Mouse (Mus musculus) gastrocnemius, adult 8-10 months (tissue): ENCODE measurements around the gene Macrod2. TPM values are rescaled to one million over a fixed set of nuclear protein-coding genes. Genes with fewer than 3 reads are reported as not detected.

Experiments used
- DNase-seq, 2 experiments: peaks; one replicate each; pipeline ENCODE4 v3.0.0; 2022; ENCODE audit warnings: low spot score in 2 of 2
- total RNA-seq, 4 experiments: library from RNA; stranded (reverse); gene quantifications; 2 replicates each; pipeline ENCODE4 v1.2.4; 2022

Macrod2 gene
- total RNA-seq, 4 experiments from 2014 or later: 16.2 to 21.8 (median 19.1) TPM

DNA sequence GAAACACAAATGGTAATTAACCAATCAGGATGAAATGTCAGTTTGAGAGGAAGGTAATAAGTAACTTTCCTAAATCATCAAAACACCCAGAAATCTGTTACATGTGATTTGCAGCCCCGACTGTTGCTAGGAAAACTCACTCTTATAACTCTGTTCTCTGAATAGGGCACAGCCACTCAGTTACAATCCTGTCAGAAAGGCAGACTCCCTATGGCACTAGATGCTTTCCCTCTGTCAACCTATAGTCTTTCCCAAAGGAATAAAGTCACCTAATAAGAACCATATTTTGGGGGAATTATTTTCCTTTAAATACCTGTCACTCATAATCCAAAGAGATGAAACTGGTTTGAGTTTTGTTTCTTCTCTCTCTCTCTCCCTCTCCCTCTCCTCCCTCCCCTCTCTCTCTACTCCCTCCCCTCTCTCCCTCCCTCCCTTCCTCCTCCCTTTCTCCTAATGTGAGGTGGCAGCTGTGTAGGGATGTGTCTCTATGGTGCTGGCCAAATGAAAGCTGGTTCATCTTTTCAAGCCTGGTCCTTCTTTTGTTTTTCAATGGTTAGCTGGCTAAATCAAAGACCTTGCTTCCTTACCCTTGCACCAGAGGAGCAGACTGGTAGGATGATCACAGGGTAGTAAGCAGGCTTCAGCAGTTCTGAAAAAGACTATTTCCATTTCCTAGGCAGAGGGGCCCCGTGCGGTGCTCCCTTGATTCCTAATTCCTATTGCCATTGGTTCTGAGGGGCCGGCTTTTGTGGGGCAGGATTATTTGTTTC is 661.8 kb downstream of the Macrod2 start:
- no peak for DNase-seq

DNA sequence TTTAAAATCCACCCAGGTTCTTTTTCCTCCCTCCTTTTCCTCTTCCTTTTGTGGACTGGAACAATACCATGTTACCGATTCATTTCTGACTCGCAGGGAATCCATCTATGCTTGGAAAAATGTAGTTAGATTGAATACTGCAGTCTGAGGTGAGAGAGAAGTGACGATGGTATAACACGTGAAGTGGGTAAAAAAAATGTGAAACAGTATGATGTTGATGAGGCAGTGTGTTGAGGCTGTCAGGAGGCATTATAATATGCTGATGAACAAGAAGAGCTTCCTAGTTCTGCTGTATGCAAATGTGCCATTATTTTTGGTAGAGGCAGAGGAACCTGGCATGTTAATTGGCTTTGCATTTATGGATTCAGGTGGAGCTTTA is 662.3 kb downstream of the Macrod2 start:
- DNase-seq: no peak

DNA sequence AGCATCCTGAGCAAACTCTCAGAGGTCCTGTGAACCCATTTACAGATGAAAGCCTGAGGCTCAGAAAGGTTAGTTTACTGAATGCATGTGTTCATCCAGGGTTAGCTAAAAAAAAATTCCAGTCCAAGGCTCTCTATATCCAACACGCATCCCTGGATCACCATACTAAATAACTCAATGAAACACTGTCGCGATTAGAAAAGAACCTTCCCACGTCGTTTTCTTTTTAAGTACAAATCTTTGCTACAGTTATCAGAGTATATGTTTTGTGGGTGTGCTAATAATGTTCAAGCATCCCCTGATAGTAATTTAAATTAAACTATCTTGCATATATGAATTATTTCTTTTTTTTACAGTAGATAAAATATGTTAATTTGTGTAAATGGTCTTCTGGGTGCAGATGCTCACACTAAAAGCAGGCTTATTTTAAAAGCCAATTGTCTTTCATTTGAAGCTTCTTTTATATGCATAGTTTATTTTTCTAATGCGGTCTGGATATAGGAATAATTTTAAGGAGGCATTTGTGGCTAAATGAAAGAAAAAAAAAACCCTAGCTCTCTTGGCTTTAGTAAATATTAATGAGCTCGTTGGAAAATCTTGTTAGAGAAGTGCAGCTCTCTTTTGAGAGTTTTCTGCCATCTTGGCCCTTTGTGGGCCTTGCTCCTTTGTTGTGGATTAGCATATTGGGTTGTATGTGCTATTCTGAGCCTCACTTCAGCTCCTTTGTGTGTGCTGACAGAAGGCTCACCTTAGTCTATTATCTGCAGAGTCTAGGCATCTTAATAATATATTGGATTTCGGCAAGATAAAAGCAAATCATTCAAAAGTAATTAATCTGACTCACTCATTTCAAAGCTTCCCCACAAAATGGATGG is 679.1 kb downstream of the Macrod2 start:
- no peak for DNase-seq

DNA sequence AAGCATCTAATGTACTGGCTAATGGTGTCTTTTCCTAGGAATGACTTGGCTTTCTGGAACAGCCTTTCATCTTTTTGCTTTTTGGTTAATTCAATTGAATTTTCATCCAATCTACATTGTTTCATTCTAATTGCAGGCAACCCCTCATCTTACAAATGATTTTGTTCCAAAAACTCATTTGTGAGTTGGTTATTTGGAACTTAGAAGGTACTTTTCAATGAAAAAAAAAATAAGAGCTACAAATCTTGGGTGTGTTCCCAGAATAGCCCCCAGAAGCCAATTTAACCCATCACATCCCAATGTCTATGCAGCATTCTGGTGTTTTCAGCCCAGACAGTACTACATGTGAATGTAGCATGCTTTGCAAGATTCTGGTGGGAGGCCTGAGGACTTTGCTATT is 683.1 kb downstream of the Macrod2 start:
- no peak for DNase-seq

DNA sequence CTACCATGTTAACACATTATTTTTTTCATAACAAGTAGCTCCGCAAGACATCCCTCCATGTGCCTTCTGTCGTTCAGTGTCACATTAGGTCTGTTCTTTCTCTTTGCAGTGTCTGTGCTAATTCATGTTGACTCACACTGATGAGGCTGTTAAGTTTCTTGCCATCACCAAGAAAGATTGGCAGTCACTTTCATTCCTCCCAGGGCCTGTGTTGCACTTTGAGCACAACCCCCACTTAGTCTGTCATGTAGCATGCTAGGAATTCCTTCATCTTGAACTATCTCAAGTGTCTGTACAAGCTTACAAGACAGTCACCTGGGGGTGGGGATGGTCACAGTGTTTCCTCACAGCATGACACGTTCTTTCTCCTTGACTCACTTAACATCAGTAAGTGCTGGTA is 696.2 kb downstream of the Macrod2 start:
- DNase-seq: no peak

DNA sequence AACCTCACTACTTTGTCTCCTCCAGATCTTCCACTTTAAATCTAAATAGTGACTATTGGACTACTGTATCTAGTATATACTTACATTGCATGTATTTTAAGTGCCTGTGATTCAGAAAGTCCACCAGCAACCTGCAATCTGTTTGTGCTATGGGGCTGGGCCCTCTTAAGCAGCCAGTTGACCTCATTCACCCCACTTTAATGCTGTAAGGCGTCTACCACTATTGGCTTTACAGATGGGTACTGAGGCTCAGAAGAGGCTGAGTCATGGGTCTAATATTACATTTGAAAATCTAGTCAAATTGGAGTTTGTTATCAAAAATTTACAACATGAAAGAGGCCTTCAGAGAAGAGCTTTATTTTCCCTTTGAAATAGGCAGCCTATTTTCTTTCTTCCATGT is 722.5 kb downstream of the Macrod2 start:
- DNase-seq: no peak

DNA sequence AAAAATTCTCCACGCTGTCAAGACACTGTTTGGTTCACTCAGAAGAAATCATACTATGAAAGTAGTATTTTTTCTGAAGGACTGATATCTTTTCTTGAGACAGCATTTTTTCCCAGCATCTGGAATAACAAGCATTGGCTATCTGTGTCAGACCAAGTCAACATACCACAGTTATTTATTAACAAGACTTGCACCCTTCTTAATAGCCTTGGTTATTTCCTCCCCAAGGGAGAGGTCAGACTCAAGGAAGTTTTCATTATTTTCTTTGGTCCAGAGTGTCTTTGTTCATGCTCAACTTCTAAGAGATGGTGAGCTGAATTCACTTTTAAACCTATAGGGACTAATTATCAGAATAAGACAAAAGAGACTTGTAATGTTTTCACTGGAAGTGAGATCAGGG is 728.8 kb downstream of the Macrod2 start:
- no peak for DNase-seq

DNA sequence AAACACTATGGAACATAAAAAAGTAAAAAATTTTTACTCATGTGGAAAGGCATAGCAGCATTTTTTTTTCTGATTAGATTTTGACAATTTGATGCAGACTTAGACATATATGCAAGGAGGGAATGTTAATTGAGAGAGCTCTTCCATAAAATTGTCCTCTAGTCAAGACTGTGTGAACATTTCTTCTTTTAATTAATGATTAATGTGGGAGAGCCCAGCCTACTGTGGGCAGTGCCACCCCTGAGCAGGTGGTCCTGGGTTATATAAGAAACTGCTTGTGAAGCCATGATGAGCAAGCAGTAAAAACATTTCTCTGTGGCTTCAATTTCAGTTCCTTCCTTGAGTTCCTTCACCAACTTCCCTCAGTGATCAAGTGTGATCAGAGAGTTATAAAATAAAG is 730.5 kb downstream of the Macrod2 start:
- no peak for DNase-seq

DNA sequence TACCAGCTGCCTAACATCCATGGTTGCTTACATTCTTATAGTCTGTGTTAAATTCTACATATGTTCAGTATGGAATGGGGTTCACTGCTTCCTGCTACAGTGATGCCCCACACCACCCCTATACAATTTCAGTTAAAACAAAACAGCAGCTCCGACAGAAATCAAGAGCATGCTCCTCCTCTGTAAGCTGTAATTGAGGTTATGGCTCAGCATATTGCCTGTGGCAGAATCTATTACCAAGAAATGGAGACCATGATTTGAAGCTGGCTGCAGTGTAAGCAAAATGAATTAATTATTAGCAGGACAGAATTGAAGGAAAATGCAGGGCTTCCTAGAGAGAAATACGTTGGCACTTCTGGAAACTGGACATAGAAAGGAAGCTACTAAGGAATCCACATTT is 747.2 kb downstream of the Macrod2 start:
- no peak for DNase-seq

DNA sequence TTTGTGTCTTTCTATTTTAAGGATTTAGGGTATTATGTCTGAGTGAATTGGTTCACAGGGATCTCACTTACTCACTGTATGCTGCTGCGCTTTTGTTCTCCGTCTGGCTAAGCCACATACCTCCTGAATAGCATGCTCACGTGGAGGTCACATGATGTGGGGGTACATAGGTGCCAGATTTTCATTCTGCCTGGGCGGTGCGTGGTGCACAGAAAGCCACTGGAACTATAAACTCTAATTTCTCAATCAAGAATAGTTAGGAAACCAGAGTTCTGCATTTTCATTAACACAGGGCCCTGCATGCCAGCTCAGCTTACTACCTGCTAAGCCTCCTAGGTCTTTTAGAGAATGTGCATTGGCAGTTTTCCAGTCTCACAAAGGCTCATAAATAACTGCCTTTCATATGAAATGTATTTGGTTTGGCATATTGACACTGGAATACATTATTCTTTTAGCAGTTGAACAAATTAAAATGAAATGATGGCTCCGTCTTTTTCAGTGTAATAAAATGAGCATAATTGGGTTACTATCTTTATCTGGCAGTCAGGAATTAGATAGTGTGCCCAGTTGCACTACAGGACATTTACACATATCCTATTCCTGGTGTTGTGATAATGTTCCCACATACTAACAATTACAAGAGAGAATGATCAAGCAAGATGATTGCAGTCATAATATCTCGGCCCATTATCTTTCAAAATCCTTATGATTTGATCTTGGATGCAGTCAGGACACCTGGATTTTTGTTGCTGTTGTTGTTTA is 757.1 kb downstream of the Macrod2 start:
- DNase-seq: no peak

DNA sequence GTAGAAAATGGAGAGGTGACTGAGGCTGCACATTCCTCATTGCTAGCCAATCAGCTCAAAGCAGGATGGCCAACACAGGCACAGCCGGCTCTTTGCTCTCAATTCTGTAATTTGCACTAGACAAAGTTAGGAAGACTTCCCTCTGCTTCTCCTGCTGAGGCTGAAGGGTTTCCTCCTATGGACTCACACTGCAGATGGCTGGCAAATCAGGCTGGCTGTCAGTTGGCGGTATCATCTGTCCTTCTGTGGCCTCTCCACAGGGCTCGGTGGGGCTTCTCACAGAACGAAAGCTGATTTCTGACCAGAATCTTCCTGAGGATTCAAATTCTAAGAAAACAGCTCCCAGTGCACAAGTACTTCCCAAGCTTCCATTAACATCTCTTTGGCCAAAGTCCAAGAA is 760.9 kb downstream of the Macrod2 start:
- no peak for DNase-seq

DNA sequence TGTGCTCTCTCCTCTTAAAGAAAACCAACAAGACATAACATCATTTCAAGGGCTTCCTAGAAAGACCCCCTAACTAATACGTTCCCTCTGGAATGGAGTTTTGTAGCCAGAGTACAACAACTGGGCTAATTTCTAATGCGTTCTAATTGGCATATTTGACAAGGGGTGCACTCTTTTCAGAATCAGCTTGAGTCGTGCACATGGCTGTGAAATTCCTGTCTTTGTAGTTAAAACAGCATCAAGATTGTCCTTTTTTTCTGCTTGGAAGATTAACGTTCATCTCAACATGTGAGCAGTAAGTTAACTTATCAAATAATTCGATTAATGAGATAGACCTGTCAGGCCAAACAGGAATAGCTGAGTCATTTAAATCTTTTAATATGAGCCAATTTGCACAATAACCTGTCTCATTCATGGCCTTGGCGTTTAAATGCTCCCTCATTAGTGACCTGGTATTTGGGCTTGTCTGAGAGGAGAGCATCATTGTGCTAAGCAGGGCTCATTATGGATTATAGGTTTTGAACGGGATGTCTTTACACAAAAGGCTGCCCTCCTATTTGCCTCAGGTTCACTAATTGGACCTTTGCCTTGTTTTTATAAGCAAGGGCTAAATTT is 762.0 kb downstream of the Macrod2 start:
- DNase-seq: no peak

DNA sequence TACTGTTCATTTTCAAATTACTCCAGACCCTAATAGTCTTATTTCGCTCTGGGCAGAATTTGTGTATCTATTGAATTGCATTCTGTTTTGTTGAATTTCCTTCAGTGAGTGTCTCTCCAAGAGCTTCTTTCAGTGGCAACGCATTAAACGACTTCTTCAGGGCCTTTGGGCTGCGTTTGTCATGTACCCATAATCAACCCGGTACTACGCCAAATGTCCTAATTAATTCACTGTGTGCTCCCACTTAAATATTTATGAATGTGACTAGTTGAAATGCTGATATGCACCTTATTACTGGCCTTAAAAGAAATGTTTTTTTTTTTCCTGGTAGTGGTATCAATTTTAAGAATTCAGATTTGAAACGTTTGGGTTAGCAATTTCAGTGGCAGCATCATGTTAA is 763.1 kb downstream of the Macrod2 start:
- no peak for DNase-seq

DNA sequence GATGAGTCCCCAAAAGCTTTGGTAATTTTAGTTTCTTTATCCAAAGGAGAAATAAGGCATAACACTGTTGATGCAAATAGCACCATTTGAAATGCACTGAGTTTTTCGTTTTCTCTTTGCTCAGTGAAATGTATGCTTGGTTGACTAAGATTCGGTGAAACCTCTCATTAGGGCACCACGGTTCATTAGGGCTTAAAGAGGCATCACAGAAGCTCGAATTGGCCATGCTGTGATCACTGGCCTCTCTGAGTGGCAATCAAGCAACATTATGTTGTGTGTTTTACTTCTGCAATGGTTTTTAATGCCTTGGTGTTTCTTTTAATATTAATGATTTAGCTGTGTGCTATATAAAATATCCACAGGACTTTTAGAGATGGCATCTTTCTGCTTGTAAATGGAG is 768.8 kb downstream of the Macrod2 start:
- no peak for DNase-seq

DNA sequence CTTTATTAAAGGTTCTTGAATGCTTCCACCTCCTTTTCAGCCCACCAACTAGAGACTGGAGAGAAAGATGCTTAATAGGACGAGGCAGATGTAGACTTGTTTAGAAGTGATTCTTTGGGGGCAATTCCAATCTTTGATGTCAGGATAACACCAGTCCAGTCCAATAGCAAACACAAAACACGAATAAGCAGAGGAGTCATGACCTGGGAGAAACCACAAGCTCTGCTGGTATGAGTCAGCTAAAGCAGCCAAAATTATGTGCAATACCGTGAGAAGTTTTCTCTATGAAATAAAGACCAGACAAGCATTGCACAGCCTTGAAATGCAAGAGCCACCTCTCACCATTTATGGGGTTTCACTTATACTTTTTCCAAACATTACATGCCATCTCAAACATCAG is 774.5 kb downstream of the Macrod2 start:
- no peak for DNase-seq

DNA sequence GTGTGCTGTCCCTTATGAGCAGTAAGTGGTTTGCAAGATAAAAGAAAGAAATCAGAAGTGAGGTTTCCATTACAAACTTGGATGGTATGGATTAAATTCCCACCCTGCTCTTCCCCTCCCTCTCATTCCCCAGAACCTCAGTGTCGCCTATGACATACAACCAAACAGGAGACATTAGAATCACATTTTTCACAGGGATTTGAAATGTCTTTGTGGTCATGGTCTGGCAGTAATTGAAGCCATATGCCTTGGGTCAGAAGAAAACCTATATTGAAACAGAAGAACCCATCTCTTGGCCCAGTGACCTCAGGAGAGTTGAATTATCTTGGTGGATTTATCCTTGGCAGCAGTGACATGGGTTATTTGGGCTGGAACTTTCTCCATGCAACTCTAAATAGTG is 778.1 kb downstream of the Macrod2 start:
- no peak for DNase-seq

DNA sequence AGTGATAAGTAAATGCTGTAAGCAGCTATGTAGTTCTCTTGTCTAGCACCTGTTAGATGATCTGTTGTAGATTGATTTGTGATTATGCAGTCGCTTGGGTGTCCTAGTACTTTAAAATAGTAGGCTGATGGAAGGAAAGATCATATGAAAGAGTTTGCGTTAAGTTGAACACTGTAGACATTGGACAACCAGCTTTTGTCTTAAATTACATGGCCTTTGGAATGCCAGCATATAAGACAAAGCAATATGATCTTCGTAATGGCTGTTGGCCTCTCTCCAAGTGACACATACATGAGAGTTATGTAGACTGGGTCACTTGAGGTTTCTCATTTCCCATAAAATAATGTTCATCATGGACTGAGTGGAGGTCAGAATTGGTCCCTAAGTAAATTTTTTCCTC is 778.5 kb downstream of the Macrod2 start:
- no peak for DNase-seq

DNA sequence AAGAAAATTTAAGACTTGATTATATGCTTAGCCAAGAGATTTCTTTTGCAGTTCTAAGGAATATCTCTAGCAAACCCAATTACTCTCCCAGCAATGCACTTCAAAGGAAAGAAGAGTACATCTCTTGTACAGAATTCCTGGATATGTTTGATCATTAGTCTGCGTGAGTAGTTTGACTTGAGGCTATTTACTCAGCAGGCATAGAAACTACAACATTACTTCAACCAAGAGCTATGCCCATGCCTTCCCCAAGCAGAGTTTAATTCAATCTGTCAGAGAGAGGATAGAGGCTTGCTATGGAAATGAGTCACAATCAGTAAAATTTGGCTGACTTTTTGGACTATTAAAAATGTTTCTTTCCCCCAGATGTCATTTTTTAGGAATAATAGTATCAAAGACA is 785.5 kb downstream of the Macrod2 start:
- DNase-seq: no peak

DNA sequence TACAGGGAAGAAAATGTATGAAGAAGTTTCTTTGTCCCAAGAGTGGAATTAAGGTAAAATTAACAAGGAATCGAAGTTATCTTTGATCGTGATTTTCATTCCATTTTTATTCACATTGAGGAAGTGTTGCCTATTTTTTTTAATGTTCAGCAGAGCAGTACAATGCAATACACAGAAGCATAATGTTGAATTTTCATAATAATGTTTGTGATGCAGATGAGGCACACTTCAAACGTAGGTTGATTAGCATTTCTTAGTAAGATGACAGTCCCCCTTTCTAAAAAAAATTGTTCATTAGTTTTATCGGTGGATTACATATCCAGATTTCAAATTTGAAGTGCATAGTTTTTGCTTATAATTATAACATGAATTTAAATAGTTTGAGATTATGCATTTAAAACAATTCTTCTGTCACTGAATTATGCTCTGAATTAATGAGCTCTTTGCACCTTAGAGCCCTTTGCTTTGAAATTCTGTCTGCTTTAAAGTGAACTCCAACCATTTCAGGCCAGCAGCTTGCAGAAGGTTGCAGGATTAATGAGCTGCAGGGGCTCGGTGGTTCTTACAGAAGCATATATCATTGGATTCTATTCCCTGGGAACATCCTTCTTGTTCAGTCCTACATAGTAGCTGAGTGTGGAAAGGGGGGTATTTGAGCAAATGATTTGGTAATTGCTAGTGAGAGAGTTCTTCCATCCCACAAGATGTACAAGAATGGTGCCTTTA is 787.1 kb downstream of the Macrod2 start:
- DNase-seq: no peak

DNA sequence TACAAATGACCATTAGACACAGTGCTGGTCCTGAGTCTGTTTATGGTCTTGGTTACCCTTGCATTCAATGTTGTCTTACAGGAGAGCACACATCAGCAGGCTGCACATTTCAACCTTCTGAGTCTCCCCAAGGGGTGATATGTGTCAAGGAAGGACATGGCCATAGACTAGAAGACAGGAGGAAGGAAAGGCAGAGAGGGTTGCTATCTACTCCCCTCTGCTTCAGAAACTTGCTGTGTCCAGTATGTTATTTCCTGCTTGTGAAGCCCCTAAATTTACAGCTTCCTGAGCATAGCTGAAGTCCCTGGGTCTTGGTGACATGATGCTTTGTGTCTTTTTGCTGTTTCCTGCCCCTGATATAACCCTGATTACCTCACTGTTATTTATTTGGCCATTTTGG is 799.4 kb downstream of the Macrod2 start:
- no peak for DNase-seq

DNA sequence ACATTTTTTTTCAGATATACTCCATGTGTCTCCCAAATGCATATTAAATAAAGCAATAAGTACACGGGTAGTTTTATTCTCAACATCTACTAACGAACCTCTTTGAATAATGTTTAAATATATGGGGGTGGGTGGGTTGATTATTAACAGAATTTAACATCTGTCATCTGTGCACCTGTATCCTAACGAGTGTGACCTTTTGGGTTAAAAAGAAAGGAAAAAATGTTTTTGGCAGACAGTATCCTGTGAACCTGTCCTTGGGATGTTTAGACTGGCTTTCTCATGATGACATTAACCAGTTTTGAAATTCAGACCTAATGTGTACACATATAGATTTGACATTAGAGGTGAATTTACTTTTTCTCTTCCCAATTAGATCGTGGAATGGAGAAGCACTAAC is 805.4 kb downstream of the Macrod2 start:
- no peak for DNase-seq
